Mouse (Mus musculus) left cerebral cortex, postnatal 25 days (tissue): ENCODE data around the gene Dcx. TPM values are rescaled to one million over a fixed set of nuclear protein-coding genes. Genes with fewer than 3 reads are reported as not detected.

Experiments
- DNase-seq, 2 experiments: peaks; one replicate each; pipeline ENCODE4 v3.0.0; 2022; ENCODE audit warnings: low spot score in 2 of 2, mixed read lengths in 1 of 2
- intact Hi-C: fragments of 180-260 bp; cut with DNase I; formaldehyde crosslinking; loops from one replicate; pipeline ENCODE4 v1.15.1; 2025
- microRNA-seq, 2 experiments: library from miRNA; unstranded; fragments of <30 nt; microRNA quantifications; one replicate each; pipeline ENCODE4 v1.2.0; 2022
- total RNA-seq, 2 experiments: library from RNA; stranded (reverse); gene quantifications; 2 replicates each; pipeline ENCODE4 v1.2.3; 2021

Gene Dcx
- total RNA-seq, 2 experiments from 2014 or later: 25.8 to 27.7 TPM

GRCm38 (mm10) chrX:143849969-143850368 lies 83.1 kb downstream of the Dcx start:
- DNase-seq: peak in 1 of 2 experiments; percentile 55
- intact Hi-C loops: no loop called here

GRCm38 (mm10) chrX:143846637-143847036 lies 86.5 kb downstream of the Dcx start:
- intact Hi-C loops: no loop called here
- peak in 1 of 2 experiments; percentile 37 for DNase-seq

DNA sequence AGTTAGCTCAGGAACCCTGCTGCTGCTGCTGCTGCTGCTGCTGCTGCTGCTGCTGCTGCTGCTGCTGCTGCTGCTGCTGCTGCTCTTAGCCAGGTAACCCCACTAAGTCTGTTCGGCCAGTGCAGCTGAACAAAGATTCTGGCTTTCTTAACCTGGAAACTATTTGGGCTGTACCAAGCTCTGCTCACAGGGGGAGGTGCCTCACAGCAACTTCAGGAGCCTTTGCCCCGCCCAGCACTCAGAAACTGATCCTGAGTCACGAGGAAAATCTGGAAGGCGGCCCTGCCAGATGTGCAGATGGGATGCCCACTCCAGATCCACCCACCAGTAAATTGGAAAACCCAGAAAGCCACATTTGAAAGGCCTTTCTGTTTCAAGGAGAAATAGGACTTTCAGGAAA lies 105.9 kb downstream of the Dcx start, which contains the start of gene Capn6:
Gene Capn6, minus strand, starts transcription at position 203 of the 400 bp plus-strand sequence.
- intact Hi-C loops: no loop called here
- DNase-seq: no peak

DNA sequence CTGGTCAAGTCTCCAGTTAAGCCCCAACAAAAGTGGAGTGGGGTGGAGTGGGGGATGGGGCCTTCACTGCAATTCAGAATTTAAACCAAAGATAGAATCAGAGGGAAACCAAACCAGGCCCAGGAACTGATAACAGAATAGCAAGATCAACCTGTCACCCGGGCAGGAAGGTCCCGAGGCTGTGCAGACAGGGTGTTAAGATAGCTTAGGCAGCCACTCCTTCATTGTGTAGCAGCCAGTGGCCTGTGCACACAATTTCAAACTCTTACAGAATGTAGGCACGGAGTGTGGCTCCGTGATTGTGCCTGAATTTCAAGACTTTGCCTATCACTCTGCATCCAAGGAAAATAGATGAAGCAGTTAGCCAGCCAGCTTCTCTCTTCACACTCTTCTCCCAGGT lies 106.6 kb downstream of the Dcx start:
- intact Hi-C loops: no loop called here
- no peak for DNase-seq

GRCm38 (mm10) chrX:143818961-143819360 lies 114.2 kb downstream of the Dcx start:
- DNase-seq: peak in 1 of 2 experiments; percentile 4
- intact Hi-C loops: no loop called here

DNA sequence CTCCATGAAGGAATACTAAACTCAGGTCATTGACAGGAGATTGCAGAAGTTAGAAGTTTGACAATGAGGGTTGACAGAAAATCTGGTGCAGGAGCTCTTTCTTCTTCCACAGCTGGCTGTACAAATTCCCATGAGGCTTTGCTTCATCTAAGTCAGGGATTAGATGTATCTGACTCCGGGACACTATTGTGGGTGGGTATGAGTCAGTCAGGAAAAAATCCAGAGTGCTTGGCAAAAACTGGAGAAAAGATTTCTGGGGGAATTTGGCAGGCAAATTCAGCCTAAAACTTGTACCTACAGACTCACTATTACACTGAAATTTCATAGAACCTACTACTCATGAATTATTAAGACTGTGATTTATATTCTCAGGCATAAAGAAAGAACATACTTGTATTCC lies 117.2 kb downstream of the Dcx start:
- intact Hi-C loops: no loop called here
- peak in 1 of 2 experiments; percentile 21 for DNase-seq

Small RNA genes lying within 50 kb of the gene (microRNA-seq; reads per million reads assigned to microRNA genes)
- 0 reads per million in 2 experiments for gene Gm47298

Other genes starting within 250 kb of the Dcx start
- 1 to 10 TPM; 1.1 to 1.3 TPM for gene Capn6, start 105.9 kb downstream of the Dcx start, total RNA-seq
- under 1 TPM; 0.16 to 0.25 TPM for gene A730046J19Rik, start 220.4 kb upstream of the Dcx start, total RNA-seq